Mouse (Mus musculus): ENCODE data around the gene Wfdc9. TPM values are rescaled to one million over a fixed set of nuclear protein-coding genes. Genes with fewer than 3 reads are reported as not detected.
"Not testable (repeated sequence)": the region's sequence is repeated elsewhere in the genome, so short reads cannot be mapped to it uniquely, and the experiment has no call there.

Wfdc9 gene
- polyA plus RNA-seq, 1 experiment from 2014 or later = not detected

GRCm38 (mm10) chr2:164613471-164613870, 42.9 kb downstream of the Wfdc9 start, which contains the start of the genes Wfdc6b and Wfdc8:
TSS of gene Wfdc6b (plus strand) at chr2:164613522.
TSS of gene Wfdc8 (minus strand) at chr2:164613626.
- H3K4me2 ChIP-seq; H3K36me3 ChIP-seq; H3K27ac ChIP-seq; H3K4me1 ChIP-seq; H3K9me3 ChIP-seq (replicated peaks); H3K27me3 ChIP-seq; H3K4me3 ChIP-seq (replicated peaks); ATAC-seq (replicated peaks; ENCODE audit: low FRiP score); H3K9ac ChIP-seq: not testable (repeated sequence)
- 48% methylated on average over 8 of the region's 8 CpGs for WGBS

DNA sequence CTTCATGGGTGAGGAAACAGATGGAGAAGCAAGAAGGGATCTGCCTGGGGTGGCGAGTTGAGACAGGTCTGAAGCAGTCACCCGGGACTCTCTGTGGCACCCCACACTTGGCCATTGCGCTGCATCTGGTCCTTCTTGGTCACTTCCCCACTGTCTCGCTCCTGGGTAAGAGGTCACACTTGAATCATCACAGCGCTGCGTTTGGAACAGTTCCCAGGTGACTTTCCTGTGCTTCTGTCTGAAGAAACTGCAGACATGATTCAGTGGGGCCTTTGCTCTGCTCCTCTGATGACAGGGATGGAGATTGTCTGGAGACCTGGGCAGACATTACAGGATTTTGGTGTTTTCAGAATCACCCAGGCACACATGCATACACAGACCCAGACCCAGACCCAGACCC, 47.6 kb downstream of the Wfdc9 start:
- 54% methylated on average over 6 of the region's 6 CpGs for WGBS
- no peaks in the 10 kb centered on the region; the same call in 1 of the 2 replicates for H3K27me3 ChIP-seq
- no peak overlapping the region for H3K4me3 ChIP-seq (replicated peaks)
- H3K36me3 ChIP-seq = no peaks in the 10 kb centered on the region
- no peak for ATAC-seq (replicated peaks; ENCODE audit: low FRiP score)
- no peaks in the 10 kb centered on the region for H3K9me3 ChIP-seq (replicated peaks)
- no peak overlapping the region for H3K27ac ChIP-seq
- H3K4me2 ChIP-seq = no peak overlapping the region
- 0 out of 2 replicates have a peak, but pooled peaks cover 7% of the 10 kb centered on the region for H3K4me1 ChIP-seq
- H3K9ac ChIP-seq = no peak overlapping the region

GRCm38 (mm10) chr2:164604411-164604810, 52.0 kb downstream of the Wfdc9 start:
- H3K4me2 ChIP-seq = no peak overlapping the region
- no peak overlapping the region for H3K9ac ChIP-seq
- ATAC-seq (replicated peaks; ENCODE audit: low FRiP score) = no peak
- no peaks in the 10 kb centered on the region for H3K36me3 ChIP-seq
- H3K27ac ChIP-seq = no peak overlapping the region
- H3K27me3 ChIP-seq = no peaks in the 10 kb centered on the region; the same call in 1 of the 2 replicates
- H3K4me1 ChIP-seq = 0 out of 2 replicates have a peak, but pooled peaks cover 4% of the 10 kb centered on the region
- H3K4me3 ChIP-seq (replicated peaks) = no peak overlapping the region
- 88% methylated on average over 8 of the region's 8 CpGs for WGBS
- H3K9me3 ChIP-seq (replicated peaks) = no peaks in the 10 kb centered on the region

- Histone ChIP-seq H3K27ac (no peak overlapping the region), H3K27me3 (no peaks in the 10 kb centered on the region), H3K9me3 (replicated peaks) (no peaks in the 10 kb centered on the region), H3K4me3 (replicated peaks) (no peak overlapping the region), H3K36me3 (no peaks in the 10 kb centered on the region), H3K9ac (no peak overlapping the region), H3K4me1 (0 out of 2 replicates have a peak, but pooled peaks cover 3% of the 10 kb centered on the region), H3K4me2 (no peak overlapping the region)
- ATAC-seq (replicated peaks; ENCODE audit: low FRiP score) = no peak
- 86% methylated on average over 3 of the region's 3 CpGs for WGBS
These were observed 52.9 kb downstream of the Wfdc9 start for GRCm38 (mm10) chr2:164603482-164603881.

DNA sequence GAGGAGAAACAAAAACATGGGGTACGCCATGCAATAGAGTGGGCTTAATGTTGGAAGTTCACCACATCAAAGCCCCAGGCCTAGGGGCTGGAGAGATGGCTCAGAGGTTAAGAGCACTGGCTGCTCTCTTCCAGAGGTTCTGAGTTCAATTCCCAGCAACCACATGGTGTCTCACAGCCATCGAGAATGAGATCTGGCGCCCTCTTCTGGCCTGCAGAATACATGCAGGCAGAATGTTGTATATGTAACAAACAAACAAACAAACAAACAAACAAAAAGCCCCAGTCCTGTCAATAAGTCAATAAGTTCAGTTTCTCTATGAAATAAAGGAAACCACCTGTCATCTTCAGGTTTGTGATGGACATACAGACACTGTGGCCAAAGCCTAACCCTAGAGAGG, 56.2 kb downstream of the Wfdc9 start:
- Histone ChIP-seq H3K27ac (no peak overlapping the region), H3K4me2 (no peak overlapping the region), H3K27me3 (no peaks in the 10 kb centered on the region), H3K4me3 (replicated peaks) (no peak overlapping the region), H3K36me3 (no peaks in the 10 kb centered on the region), H3K9me3 (replicated peaks) (no peaks in the 10 kb centered on the region), H3K4me1 (no peaks in the 10 kb centered on the region), H3K9ac (no peak overlapping the region)
- 64% methylated on average over 3 of the region's 3 CpGs for WGBS
- ATAC-seq (replicated peaks; ENCODE audit: low FRiP score) = no peak

Other genes starting within 250 kb of the Wfdc9 start
- 149 and 161 TPM in 2 replicates for gene Sdc4, start 212.7 kb downstream of the Wfdc9 start, polyA plus RNA-seq (2015; fragmentation: Nextera tagmentation; extraction: Ambion mirVana)
- gene Sys1, start 199.6 kb downstream of the Wfdc9 start, polyA plus RNA-seq (2015; fragmentation: Nextera tagmentation; extraction: Ambion mirVana) = 59.2 and 64.2 TPM in 2 replicates
- gene Gm20458, start 195.6 kb downstream of the Wfdc9 start, polyA plus RNA-seq (2015; fragmentation: Nextera tagmentation; extraction: Ambion mirVana) = 7.7 and 8.3 TPM in 2 replicates
- not detected in 2 replicates for gene Trp53tg5, start 182.9 kb downstream of the Wfdc9 start, polyA plus RNA-seq (2015; fragmentation: Nextera tagmentation; extraction: Ambion mirVana)
- 13.0 and 14.0 TPM in 2 replicates for gene Dbndd2, start 170.5 kb downstream of the Wfdc9 start, polyA plus RNA-seq (2015; fragmentation: Nextera tagmentation; extraction: Ambion mirVana)
- gene Pigt, start 159.1 kb downstream of the Wfdc9 start, polyA plus RNA-seq (2015; fragmentation: Nextera tagmentation; extraction: Ambion mirVana) = 65.1 and 69.6 TPM in 2 replicates
- gene Wfdc2, start 94.2 kb downstream of the Wfdc9 start, polyA plus RNA-seq (2015; fragmentation: Nextera tagmentation; extraction: Ambion mirVana) = 329 and 368 TPM in 2 replicates
- not detected in 2 replicates for gene Spint3, start 83.1 kb downstream of the Wfdc9 start, polyA plus RNA-seq (2015; fragmentation: Nextera tagmentation; extraction: Ambion mirVana)
- 0.34 TPM in 1 of 2 replicates, not detected in the other for gene Wfdc6a, start 71.1 kb downstream of the Wfdc9 start, polyA plus RNA-seq (2015; fragmentation: Nextera tagmentation; extraction: Ambion mirVana)
- gene Eppin, start 63.0 kb downstream of the Wfdc9 start, polyA plus RNA-seq (2015; fragmentation: Nextera tagmentation; extraction: Ambion mirVana) = not detected in 2 replicates
- gene Wfdc6b, start 43.1 kb downstream of the Wfdc9 start, polyA plus RNA-seq (2015; fragmentation: Nextera tagmentation; extraction: Ambion mirVana) = not detected in 2 replicates
- gene Wfdc8, start 43.0 kb downstream of the Wfdc9 start, polyA plus RNA-seq (2015; fragmentation: Nextera tagmentation; extraction: Ambion mirVana) = not detected in 2 replicates
- not detected in 2 replicates for gene Wfdc16, start 17.8 kb downstream of the Wfdc9 start, polyA plus RNA-seq (2015; fragmentation: Nextera tagmentation; extraction: Ambion mirVana)
- gene Wfdc10, start 537 bp downstream of the Wfdc9 start, polyA plus RNA-seq (2015; fragmentation: Nextera tagmentation; extraction: Ambion mirVana) = 0.41 TPM in 1 of 2 replicates, not detected in the other
- not detected in 2 replicates for gene Wfdc11, start 17.5 kb upstream of the Wfdc9 start, polyA plus RNA-seq (2015; fragmentation: Nextera tagmentation; extraction: Ambion mirVana)
- 0.43 and 0.57 TPM in 2 replicates for gene Wfdc13, start 28.5 kb upstream of the Wfdc9 start, polyA plus RNA-seq (2015; fragmentation: Nextera tagmentation; extraction: Ambion mirVana)
- gene Spint4, start 41.9 kb upstream of the Wfdc9 start, polyA plus RNA-seq (2015; fragmentation: Nextera tagmentation; extraction: Ambion mirVana) = 0.65 and 0.76 TPM in 2 replicates
- gene Spint5, start 58.7 kb upstream of the Wfdc9 start, polyA plus RNA-seq (2015; fragmentation: Nextera tagmentation; extraction: Ambion mirVana) = not detected in 2 replicates
- 1.2 and 1.3 TPM in 2 replicates for gene Wfdc3, start 89.3 kb upstream of the Wfdc9 start, polyA plus RNA-seq (2015; fragmentation: Nextera tagmentation; extraction: Ambion mirVana)
- gene Dnttip1, start 89.4 kb upstream of the Wfdc9 start, polyA plus RNA-seq (2015; fragmentation: Nextera tagmentation; extraction: Ambion mirVana) = 74.6 and 75.1 TPM in 2 replicates
- gene Ube2c, start 113.3 kb upstream of the Wfdc9 start, polyA plus RNA-seq (2015; fragmentation: Nextera tagmentation; extraction: Ambion mirVana) = 517 and 530 TPM in 2 replicates
- 40.1 and 87.2 TPM in 2 replicates for gene Tnnc2, start 123.4 kb upstream of the Wfdc9 start, polyA plus RNA-seq (2015; fragmentation: Nextera tagmentation; extraction: Ambion mirVana)
- gene Snx21, start 129.2 kb upstream of the Wfdc9 start, polyA plus RNA-seq (2015; fragmentation: Nextera tagmentation; extraction: Ambion mirVana) = 21.5 and 24.0 TPM in 2 replicates
- gene Acot8, start 148.3 kb upstream of the Wfdc9 start, polyA plus RNA-seq (2015; fragmentation: Nextera tagmentation; extraction: Ambion mirVana) = 20.8 and 21.2 TPM in 2 replicates
- gene Zswim3, start 148.5 kb upstream of the Wfdc9 start, polyA plus RNA-seq (2015; fragmentation: Nextera tagmentation; extraction: Ambion mirVana) = 9.0 and 9.2 TPM in 2 replicates
- 18.4 and 19.8 TPM in 2 replicates for gene Zswim1, start 166.1 kb upstream of the Wfdc9 start, polyA plus RNA-seq (2015; fragmentation: Nextera tagmentation; extraction: Ambion mirVana)
- 0.21 TPM in 1 of 2 replicates, not detected in the other for gene Spata25, start 172.0 kb upstream of the Wfdc9 start, polyA plus RNA-seq (2015; fragmentation: Nextera tagmentation; extraction: Ambion mirVana)
- 160 and 170 TPM in 2 replicates for gene Ctsa, start 176.3 kb upstream of the Wfdc9 start, polyA plus RNA-seq (2015; fragmentation: Nextera tagmentation; extraction: Ambion mirVana)
- gene Neurl2, start 176.9 kb upstream of the Wfdc9 start, polyA plus RNA-seq (2015; fragmentation: Nextera tagmentation; extraction: Ambion mirVana) = 7.0 and 8.9 TPM in 2 replicates
- 35.6 and 38.7 TPM in 2 replicates for gene Pltp, start 201.1 kb upstream of the Wfdc9 start, polyA plus RNA-seq (2015; fragmentation: Nextera tagmentation; extraction: Ambion mirVana)
- gene Pcif1, start 222.7 kb upstream of the Wfdc9 start, polyA plus RNA-seq (2015; fragmentation: Nextera tagmentation; extraction: Ambion mirVana) = 73.1 and 81.1 TPM in 2 replicates

Measured in kidney, embryonic 15.5 days (tissue).